Mouse (Mus musculus): ENCODE results near the gene Tmem160.

The Tmem160 gene

DNA sequence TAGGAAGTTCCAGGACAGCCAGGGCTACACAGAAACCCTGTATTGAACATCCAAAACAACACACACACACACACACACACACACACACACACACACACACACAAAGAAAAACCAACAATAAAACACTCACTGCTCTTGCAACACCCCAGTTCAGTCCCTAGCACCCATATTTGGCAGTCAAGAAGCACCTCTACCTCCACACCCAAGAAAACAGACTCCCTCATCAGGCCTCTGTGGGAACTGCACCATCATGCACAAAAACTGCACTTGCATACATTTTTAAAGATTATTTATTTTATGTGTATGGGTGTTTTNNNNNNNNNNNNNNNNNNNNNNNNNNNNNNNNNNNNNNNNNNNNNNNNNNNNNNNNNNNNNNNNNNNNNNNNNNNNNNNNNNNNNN lies 11.3 kb upstream of the Tmem160 start:
- no peak for DNase-seq (ENCODE audit: low spot score)

DNA sequence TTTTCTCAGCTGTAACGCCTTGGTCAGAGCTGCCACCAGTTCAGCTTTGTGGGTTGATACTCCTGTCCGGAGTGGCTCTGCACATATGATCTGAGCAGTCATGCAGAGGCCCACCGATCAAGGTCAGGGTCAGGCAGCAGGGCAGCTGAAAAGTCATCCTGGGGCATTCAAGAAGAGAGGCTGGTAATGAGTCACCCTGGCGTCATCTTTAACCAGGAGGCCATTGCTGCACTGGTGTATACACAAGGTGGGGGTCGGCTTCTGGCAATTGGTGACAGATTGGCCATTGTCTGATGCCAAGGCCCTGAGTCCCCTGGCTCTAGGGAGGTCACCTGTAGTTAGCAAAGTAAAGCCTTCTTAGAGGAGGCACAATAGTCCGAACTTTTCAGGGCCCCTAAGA lies 923 bp upstream of the Tmem160 start:
- no peak for DNase-seq (ENCODE audit: low spot score)

DNA sequence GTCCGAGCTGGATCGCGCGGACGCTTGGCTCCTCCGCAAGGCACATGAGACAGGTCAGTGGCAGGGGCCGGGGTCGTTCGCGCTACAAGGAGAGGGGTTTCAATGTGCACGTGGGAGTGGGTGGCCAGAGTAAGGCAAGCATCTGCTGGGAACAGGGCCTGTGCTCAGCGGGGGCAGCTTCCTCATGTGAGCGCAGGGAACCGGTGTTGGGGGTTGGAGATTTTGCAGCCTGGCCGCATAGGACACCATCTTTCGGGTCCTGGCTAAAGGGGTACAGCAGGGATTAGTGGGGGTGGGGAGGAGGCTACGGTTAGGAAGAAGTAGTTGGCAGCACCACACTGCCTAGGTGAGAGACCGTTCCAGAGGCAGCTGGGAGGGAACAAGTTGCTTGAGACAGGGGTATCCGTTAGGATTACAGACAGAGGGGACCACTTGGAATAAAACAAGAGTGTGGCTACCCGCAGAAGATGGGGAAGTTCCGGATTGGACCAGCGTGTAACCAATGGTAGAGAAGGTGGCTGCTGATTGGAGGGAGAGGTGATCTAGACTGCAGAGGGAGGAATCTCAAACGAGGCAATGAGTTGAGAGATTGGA lies 636 bp downstream of the Tmem160 start:
- DNase-seq (ENCODE audit: low spot score): no peak

DNA sequence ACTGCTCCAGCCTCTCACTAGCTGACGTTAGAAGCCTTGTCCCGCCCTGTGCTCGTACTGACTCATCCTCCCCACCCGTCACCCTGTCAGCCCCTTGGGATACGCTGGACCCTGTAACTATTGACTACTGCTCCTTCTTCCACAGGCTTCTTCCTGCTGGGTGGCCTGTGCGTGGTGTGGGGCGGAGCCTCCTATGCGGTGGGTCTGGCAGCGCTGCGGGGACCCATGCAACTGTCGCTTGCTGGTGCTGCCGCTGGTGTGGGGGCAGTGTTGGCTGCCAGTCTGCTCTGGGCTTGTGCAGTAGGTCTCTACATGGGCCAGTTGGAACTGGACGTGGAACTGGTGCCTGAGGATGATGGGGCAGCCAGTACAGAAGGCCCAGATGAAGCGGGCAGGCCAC lies 2.4 kb downstream of the Tmem160 start:
- no peak for DNase-seq (ENCODE audit: low spot score)

DNA sequence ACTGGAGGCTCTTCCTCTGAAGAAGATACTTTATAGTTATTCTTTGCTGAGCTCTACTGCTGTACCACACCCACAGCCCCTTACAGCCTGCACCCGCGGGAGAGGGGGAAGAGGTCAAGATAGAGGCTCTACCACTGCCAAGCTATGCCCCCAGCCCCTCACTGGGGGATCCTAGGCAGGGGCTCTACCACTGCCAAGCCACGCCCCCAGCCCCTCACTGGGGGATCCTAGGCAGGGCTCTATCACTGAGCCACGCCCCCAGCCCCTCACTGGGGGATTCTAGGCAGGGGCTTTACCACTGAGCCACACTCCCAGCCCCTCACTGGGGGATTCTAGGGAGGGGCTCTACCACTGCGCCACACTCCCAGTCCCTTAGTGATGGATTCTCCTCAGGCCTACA lies 3.7 kb downstream of the Tmem160 start:
- DNase-seq (ENCODE audit: low spot score): no peak

DNA sequence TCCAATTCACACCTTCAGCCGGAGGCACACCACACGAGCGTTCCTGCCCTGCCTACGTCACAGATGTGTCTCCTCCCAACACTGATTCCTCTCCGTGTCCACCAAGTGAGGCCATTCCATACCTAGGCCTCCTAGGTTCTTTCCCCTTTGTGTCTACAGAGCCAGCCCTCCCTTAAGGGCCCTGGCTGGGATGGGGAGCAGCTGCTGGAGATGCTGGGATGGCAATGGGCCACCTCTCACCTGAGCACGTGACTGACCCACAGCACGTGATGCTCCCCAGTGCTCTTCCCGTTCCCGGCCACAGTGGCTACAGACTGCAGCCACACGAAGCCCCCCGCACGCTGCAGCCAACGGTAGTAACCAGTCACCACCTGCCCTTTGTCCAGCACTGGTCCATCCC lies 8.0 kb downstream of the Tmem160 start:
- DNase-seq (ENCODE audit: low spot score): no peak

DNA sequence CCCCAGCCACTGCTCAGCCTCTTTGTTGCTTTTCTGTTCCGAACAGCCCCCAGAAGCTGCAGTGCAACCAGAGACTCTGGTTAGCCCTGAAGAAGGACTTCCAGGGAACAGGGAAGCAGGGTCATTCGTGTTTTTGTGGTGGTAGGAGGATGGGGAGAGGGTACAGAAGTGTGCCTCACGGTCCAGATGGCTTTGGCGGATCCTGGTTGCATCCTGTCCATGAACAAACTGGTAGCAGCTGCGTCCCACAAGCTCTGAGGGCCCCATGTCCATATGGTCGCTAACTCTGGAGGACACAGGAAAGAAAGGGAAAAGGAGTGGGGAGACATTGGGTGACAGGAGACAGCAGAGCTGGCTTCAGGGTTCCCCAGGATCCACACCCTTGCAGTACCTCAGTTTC lies 8.6 kb downstream of the Tmem160 start:
- no peak for DNase-seq (ENCODE audit: low spot score)

DNA sequence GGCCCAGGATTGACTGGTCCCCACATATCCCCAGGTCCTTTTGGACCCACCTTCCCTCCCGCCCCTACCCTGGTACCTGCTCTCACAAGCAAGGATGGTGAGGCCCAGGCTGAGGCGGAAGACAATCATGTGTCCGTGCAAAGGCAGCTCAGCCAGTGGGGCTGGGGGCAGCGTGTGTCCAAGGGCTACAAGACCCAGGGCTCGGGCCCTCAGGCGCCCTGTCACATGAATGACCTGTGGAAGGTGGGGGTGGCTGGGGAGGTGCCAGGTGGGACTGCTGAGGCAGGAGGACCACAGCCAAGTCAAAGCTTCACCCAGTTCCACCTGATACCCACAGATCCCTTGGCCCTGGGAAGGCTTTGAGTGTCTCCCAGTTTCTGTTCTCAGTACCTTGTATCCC lies 9.1 kb downstream of the Tmem160 start:
- no peak for DNase-seq (ENCODE audit: low spot score)

DNA sequence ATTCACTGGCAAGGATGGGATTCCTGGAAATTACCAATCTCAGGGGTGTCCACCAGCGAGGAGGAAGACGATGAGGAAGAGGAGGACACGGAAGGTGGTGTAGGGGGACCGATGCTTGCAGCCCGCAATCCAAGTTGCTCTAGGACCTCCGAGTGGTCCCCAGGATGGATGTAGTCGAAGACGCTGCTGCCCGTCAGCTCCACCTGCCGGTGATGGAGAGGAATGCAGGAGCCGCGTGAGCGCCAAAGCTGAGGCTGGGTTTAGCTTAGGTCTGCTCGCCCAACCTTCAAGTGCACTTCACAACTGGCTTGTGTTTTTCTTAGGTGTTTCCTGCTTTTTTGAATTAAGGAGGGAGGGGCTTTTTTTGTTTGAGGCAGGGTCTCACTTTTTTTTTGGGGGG lies 10.6 kb downstream of the Tmem160 start:
- peak; percentile 71 for DNase-seq (ENCODE audit: low spot score)

DNA sequence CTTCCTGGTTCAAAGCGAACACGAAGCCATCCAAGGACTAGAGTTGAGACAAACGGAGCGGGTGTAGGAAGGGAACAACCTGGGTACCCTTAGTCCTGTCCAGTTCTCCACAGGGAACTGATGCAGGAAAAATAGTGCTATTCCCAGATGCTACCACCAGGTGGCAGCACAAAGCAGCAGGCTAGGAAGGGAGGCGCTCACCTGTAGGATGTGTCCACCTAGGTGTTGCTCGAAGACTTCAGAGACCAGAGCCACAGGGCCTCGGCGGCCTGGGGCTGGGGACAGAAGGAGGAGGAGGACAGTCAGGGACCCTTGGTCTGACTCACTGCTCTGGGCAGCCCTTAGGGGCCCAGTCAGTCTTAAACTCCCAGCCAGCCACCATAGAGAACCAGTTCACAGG lies 12.6 kb downstream of the Tmem160 start:
- DNase-seq (ENCODE audit: low spot score): peak; percentile 56

DNA sequence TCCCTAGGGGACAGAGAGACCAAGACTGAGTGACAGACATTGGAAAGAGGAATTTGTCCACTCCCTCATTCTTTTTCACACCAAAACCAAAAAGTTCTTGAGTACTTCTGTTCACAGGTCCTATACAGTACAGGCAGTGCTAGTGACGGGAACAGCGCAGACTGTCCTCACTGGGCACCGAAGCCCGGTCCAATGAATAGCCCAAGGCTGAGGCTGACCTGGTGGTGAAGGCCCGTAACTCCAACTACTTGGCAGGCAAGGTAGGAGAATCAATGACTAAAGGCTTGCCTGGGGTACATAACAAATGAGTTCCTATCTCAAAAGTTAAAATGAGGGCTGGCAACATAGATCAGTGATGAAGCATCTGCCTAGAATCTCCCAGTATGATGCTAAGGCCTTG lies 13.0 kb downstream of the Tmem160 start:
- no peak for DNase-seq (ENCODE audit: low spot score)

DNA sequence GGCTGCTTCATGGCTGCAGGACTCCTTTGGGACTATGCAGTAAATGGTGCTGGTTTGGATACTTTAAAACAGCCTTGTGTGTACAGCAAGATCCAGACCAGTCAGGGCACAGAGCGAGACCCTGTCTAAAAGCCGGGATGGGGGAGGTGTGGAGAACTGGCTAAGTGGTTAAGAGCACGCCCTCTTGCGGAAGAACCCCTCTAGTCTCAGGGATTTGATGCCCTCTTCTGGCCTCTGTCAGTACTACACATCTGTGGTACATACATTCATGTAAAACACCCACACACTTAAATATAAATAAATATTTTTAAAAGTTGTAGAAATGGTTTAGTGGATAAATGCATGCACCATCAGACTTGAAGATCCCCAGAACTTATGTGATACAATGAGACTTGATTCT lies 14.0 kb downstream of the Tmem160 start:
- no peak for DNase-seq (ENCODE audit: low spot score)

DNA sequence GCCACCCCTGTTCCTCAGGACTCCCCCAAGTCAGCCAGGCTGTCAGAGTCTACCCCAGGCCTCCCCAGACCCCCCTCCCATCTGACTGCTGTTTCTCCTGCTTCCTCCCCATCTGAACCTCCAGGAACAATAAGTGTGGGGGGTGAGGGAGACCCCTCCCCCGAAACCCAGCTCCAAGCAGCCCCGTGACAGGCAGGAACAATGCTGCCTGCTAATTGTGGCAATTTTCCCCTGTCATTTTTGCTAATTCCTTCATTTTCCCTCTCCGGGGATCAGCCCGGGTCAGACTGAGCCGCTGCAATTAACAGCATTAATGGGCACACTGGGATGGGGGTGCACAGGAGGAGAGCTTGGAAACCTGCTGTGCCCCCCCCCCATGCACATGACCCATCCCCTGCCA lies 15.5 kb downstream of the Tmem160 start:
- no peak for DNase-seq (ENCODE audit: low spot score)

DNA sequence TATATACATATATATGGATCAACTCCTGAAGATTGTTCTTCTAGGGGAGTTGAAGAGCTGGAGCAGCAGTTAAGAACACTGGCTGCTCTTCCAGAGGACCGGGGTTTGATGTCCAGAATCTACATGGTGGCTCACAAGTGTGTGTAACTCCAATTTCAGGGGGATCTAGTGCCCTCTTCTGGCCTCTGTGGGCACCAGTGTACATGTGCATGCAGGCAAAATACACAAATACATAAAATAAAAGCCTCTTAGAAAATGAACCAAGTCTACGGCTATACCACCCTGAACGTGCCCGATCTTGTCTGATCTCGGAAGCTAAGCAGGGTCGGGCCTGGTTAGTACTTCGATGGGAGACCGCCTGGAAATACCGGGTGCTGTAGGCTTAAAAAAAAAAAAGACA lies 19.0 kb downstream of the Tmem160 start:
- no peak for DNase-seq (ENCODE audit: low spot score)

DNA sequence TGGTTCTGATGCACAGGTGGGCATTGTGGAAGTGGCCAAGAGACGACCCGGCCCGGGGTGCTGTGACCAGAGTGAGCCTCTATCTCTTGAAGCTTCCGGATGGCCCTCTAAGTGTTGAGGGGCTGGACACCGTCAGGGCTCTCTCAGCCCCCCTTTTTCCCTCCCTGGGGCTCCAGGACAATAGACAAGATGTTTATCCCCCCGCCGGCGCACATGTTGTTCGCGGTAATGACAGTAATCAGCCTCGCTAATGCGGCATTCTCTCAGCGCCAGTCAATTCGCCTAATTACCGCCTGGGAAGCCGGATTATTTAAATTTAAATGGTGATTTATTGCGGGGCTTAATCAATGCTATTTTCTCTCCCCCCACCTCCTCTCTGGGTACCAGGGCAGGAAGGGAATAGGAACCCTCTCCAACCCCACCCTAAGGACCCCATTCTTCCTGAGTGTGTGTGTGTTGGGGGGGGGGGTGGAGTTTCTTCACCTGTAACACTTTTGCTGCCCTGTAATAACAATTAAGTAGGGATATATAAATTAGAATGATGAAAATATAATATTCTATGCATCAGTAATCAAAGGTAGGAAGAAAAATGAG lies 19.6 kb downstream of the Tmem160 start:
- DNase-seq (ENCODE audit: low spot score): no peak

DNA sequence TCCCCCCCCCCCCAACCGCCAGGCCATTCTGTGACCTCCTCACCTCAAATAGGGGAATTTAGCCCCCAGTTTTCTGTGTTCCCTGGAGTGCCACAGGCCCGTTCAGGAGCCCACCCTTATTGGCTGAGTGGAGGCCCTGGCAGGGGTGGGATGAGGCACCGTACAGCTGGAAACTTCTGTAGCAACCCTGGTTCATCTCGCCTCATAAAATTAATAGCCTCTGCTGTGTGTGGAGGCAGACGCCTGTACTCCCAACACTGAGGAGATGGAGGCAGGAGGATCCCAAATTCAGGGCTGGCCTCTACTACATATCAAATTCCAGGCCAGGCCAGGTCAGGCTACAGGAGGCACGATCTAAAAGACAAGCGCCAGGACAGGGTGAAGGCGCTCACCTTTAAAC lies 21.3 kb downstream of the Tmem160 start:
- no peak for DNase-seq (ENCODE audit: low spot score)

DNA sequence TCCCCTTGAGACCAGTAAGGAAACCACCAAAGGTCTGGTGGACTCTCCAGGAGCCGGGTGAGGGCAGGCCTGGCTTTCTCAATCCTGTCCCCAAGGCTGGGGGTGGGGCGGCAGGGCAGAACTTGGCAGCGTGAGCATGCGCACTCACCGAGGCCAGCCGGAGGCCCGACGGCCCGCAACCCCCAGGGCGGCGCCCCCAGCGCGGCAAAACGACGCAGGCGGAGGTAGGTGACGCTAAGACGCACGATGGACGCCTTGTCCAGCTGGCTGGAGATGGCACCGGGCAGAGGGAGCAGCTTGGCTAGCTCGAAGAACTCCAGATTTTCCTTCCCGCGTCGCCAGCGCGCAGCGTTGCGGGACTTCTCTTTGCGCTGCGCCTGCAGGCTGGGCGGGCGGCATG lies 21.9 kb downstream of the Tmem160 start:
- DNase-seq (ENCODE audit: low spot score): no peak

DNA sequence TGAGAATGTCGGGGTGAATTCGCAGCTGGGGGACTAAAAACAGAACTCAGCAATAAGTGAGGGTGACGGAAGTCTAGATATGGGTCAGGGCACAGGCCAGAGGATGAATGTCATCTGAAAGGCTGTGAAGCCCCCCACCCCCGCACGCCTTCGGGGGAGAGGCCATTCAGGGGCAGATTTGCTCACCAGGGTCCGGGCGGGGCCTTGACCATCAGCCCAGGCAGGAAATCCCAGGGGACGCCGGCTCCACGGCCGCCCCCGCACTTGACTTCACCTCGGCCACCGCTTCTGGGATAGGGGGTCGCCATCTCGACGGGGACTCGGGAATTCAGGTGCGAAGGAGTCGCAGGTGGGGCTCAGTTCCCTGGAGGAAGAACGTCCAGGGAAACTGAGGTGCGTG lies 22.7 kb downstream of the Tmem160 start:
- no peak for DNase-seq (ENCODE audit: low spot score)

DNA sequence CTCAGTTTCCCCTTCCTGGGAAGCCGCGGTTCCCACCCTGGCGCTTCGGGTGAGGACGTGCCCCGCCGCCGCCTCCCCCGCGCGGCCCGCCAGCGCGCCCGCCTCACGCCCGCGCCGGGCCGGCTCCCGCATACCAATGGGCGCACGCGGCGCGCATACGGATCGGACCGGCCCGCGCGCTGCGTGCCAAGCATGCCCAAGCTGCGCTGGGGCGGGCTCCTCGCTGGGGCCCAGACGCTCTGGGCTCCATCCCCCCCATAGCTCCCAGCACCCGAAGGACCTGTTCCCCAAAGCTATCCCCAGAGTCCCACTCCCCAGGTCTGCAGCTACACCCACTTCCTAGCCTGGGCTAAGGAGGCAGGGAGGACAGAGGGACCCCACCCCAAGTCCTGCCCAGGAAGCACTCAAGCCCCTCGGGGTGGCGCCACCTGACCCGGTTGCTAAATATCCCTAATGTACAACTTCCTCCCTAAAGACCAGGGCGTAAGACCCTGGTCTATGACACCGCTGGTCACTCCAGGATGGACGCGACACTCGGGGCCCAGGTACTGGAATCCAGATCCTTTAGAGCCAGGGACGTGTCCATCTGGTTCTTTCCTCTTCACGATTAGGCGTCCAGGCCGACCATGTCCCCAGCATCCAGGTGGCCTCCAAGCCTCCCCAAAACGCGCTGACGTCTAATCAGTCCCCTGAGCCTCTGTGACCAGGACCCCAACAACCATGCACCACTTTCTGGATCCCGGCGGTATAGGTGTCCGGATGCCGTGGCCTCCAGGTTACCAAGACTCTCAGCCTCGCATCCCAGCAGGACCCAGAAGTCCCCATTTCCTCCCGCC lies 23.4 kb downstream of the Tmem160 start:
- no peak for DNase-seq (ENCODE audit: low spot score)

DNA sequence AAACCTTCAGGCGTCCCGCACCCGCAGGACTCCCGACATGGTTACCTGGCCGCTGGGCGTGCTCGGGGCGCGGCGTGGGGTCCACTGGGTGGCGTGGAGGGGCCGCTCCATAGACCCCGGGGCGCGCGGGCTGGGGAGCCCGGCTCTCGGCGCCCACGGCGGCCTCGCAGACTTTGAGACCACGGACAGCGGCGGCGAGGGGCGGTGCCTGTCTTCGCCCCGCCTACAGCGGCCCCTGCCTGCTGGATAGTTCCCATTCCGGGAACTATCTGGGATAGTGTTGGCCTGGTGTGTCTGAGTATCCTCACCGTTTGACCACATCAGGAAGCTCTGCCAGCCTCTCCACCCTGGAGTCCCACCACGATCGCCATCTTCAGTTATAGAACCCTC lies 24.0 kb downstream of the Tmem160 start:
- DNase-seq (ENCODE audit: low spot score): no peak

DNA sequence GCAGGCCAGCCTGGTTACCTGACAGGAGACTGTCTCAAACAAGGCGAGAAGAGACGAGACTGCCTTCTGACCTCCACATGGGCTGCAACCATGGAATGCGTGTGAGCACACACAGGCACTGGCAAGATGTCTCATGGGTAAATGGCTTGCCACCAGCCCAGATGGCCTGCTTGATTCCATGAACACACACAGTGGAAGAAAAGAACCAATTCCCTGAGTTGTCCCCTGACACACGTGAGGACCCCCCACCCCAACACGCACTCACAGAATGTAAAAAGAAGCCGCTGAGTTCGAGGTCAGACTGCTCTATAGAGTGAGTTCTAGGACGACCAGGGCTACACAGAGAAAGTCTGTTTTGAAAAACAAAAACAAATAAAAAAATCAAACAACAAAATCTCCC lies 25.0 kb downstream of the Tmem160 start, which contains the start of gene Npas1:
Npas1 (minus strand) TSS at position 101 of the 400 bp plus-strand sequence.
- no peak for DNase-seq (ENCODE audit: low spot score)

DNA sequence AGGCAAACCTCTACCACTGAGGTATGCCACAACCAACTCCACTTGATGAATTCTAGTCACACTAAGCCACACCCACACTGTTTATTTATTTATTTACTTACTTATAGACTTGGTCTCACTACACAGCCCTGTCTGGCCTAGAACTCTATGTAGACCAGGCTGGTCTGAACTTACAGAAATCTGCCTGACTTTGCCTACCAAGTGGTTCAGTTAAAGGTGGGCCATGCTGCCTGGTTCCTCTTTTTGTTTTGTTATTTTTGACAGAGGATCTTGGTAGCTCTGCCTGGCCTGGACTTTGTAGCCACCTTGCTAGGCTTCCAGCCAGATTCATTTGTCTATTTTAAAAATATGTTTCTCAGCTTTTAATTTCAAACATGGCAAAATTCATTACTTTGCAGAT lies 36.2 kb downstream of the Tmem160 start:
- no peak for DNase-seq (ENCODE audit: low spot score)

DNA sequence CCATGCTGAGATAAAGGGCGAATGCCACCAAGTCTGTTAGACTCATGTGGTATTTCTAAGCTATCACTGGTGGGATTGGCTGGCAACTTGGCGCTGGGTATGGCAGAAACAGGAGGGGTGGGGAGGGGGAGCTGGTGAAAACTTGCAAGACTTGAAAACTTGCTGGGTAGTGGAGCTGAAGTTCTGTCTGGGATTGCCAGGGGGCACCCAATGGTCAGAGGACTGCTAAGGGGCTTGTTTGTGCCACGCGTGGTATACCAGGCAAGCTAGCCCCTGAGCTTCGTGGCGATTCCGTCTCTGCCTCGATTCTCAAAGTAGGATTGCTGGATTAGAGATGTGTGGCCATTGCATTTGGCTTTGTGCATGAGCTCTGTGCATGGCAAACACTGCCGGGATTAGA lies 37.4 kb downstream of the Tmem160 start:
- DNase-seq (ENCODE audit: low spot score): no peak

DNA sequence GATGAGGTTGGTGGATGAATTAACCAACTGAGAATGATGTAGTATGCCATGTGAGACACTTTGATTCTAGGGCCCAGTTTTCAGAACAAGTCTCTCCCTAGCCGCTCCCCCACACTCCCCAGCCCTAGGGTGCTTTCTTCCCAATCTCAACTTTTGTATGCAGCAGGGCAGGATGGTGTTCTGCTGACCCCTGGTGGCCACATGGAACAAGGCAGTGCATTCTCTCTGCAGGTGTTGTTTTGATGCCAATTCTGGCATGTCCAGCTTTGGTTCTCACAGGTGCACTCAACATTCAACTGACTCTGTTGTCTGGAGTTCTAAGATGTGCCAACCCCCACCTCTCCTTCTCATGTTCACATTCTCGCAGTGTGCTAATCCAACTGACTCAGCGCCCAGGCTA lies 39.2 kb downstream of the Tmem160 start:
- DNase-seq (ENCODE audit: low spot score): no peak

All from ovary, postnatal 10 days (tissue).